9 mouse cellular contexts compared by ENCODE assay signal in the genomic region with DNA sequence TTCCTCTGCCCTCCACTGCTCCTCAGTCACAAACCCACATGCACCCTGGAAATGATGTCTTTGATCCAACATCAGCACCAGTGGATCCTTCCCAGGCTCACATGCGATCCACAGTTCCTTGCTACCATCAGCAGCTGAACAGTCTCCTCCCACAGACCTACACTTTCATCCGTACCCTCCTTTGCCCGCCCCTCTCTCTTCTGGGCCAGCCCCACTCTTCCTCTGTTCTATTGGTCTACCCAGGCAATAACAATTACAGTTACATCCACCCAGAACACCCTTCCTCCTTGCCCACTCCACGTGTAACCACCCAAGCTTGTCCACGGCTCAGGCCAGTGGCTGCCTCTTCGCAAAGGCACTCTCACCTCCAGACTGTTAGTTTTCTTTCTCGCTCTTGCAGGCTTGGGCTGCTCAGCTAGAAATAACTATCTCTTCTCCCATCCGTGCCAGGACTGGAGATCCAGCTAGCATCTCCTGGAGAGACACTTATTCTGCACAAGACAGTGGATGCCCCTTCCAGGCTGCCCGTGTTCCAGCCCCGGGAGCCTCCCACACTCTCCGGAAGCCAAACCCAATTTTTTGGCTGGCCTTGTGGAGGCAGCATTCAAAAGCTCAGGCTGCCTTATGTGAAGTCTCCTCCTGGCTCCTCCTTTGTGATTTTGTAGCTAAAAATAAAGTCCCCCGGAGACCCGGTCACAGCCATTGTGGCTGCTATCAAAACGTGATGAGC.
DNase-seq lines count a peak whose midpoint lies in the region; ATAC-seq and TF ChIP-seq lines count a peak whose summit lies in the region.
"Had no signal": no experiment of that assay in that cellular context is flagged by ENCODE, and none has a peak within 500 bp of the region (broad histone marks: within the 10 kb centered on the region; RNA-seq: fewer than 3 reads in every experiment).

No protein-coding gene starts in this region.

- peak; percentile 5 to 37 for DNase-seq in layer of hippocampus, adult 2 months (ENCODE audit: low spot score in 2 of 2)
- DNase-seq in layer of hippocampus, adult 9-10 months (ENCODE audit: low spot score): no peak
- DNase-seq in midbrain, postnatal 0 days (ENCODE audit: low spot score): no peak
- no peak for DNase-seq in adrenal gland, postnatal 14 days
- DNase-seq in gastrocnemius, adult 8-10 months (ENCODE audit: low spot score in 2 of 2): no peak
- DNase-seq: liver, embryonic 13.5 days had no signal

- H3K4me2 ChIP-seq in forebrain, embryonic 16.5 days (ENCODE audit: low read length): no peak overlapping the region
- H3K4me2 ChIP-seq in heart, embryonic 16.5 days (ENCODE audit: low read depth, low read length): 0 out of 2 replicates have a peak overlapping the region, but pooled peaks have one; percentile 34
- H3K4me2 ChIP-seq in midbrain, postnatal 0 days (ENCODE audit: low read depth, low read length, poor library complexity, severe bottlenecking): no peak overlapping the region
- H3K4me2 ChIP-seq in kidney, embryonic 15.5 days: no peak overlapping the region
- H3K4me2 ChIP-seq: liver, embryonic 13.5 days had no signal

- peak overlapping the region; percentile 44; the same call in 1 of the 2 replicates for H3K27ac ChIP-seq in layer of hippocampus, adult 2 months
- peak overlapping the region; percentile 41 for H3K27ac ChIP-seq in forebrain, embryonic 16.5 days (ENCODE audit: low read length)
- no peak overlapping the region for H3K27ac ChIP-seq in heart, embryonic 16.5 days (ENCODE audit: low read length)
- peak overlapping the region; percentile 38; the same call in 1 of the 2 replicates for H3K27ac ChIP-seq in midbrain, postnatal 0 days (ENCODE audit: low read depth, low read length)
- H3K27ac ChIP-seq in kidney, embryonic 15.5 days: no peak overlapping the region
- H3K27ac ChIP-seq: liver, embryonic 13.5 days had no signal

- no peaks in the 10 kb centered on the region for H3K27me3 ChIP-seq in forebrain, embryonic 16.5 days (replicated peaks; ENCODE audit: control insufficient read depth, insufficient read depth, low read length)
- H3K27me3 ChIP-seq in heart, embryonic 16.5 days (ENCODE audit: control insufficient read depth, insufficient read depth, low read length): no peaks in the 10 kb centered on the region
- H3K27me3 ChIP-seq in midbrain, postnatal 0 days (ENCODE audit: insufficient read depth, low read length): no peaks in the 10 kb centered on the region
- peaks cover 36% of the 10 kb centered on the region for H3K27me3 ChIP-seq in kidney, embryonic 15.5 days
- H3K27me3 ChIP-seq: liver, embryonic 13.5 days had no signal

- no peaks in the 10 kb centered on the region for H3K9me3 ChIP-seq in forebrain, embryonic 16.5 days (ENCODE audit: control insufficient read depth, low read length)
- H3K9me3 ChIP-seq in heart, embryonic 16.5 days (replicated peaks; ENCODE audit: control insufficient read depth, low read length): no peaks in the 10 kb centered on the region
- no peaks in the 10 kb centered on the region for H3K9me3 ChIP-seq in midbrain, postnatal 0 days (ENCODE audit: low read length)
- no peaks in the 10 kb centered on the region for H3K9me3 ChIP-seq in kidney, embryonic 15.5 days (replicated peaks)
- H3K9me3 ChIP-seq: liver, embryonic 13.5 days had no signal

- no peaks in the 10 kb centered on the region for H3K36me3 ChIP-seq in forebrain, embryonic 16.5 days (ENCODE audit: control insufficient read depth, insufficient read depth)
- H3K36me3 ChIP-seq in heart, embryonic 16.5 days (ENCODE audit: control insufficient read depth, insufficient read depth): no peaks in the 10 kb centered on the region
- no peaks in the 10 kb centered on the region for H3K36me3 ChIP-seq in midbrain, postnatal 0 days (ENCODE audit: insufficient read depth, low read length)
- H3K36me3 ChIP-seq in kidney, embryonic 15.5 days: no peaks in the 10 kb centered on the region
- H3K36me3 ChIP-seq: liver, embryonic 13.5 days had no signal

- no peak overlapping the region; the same call in 1 of the 2 replicates for H3K4me3 ChIP-seq in layer of hippocampus, adult 2 months
- no peak overlapping the region for H3K4me3 ChIP-seq in forebrain, embryonic 16.5 days (replicated peaks; ENCODE audit: low read length)
- H3K4me3 ChIP-seq in heart, embryonic 16.5 days (ENCODE audit: low read length): no peak overlapping the region
- H3K4me3 ChIP-seq in midbrain, postnatal 0 days (ENCODE audit: low read depth, low read length): no peak overlapping the region
- no peak overlapping the region for H3K4me3 ChIP-seq in kidney, embryonic 15.5 days (replicated peaks)
- H3K4me3 ChIP-seq: liver, embryonic 13.5 days had no signal

- peaks cover 12% of the 10 kb centered on the region; the same call in 1 of the 2 replicates for H3K4me1 ChIP-seq in forebrain, embryonic 16.5 days (replicated peaks; ENCODE audit: control insufficient read depth, insufficient read depth, low read length)
- H3K4me1 ChIP-seq in heart, embryonic 16.5 days (ENCODE audit: control insufficient read depth, insufficient read depth, low read length): 0 out of 2 replicates have a peak, but pooled peaks cover 4% of the 10 kb centered on the region
- 0 out of 2 replicates have a peak, but pooled peaks cover 3% of the 10 kb centered on the region for H3K4me1 ChIP-seq in midbrain, postnatal 0 days (ENCODE audit: insufficient read depth, low read length)
- no peaks in the 10 kb centered on the region for H3K4me1 ChIP-seq in kidney, embryonic 15.5 days
- H3K4me1 ChIP-seq: liver, embryonic 13.5 days had no signal

- TF ChIP-seq CTCF in layer of hippocampus, adult 2 months (conservative IDR thresholded peaks at IDR 0.05): no peak
- TF ChIP-seq CTCF in midbrain, postnatal 0 days (IDR thresholded peaks at IDR 0.05): no peak

- no peak overlapping the region for H3K9ac ChIP-seq in forebrain, embryonic 16.5 days (replicated peaks; ENCODE audit: low read depth, low read length)
- H3K9ac ChIP-seq in heart, embryonic 16.5 days (ENCODE audit: low read length): no peak overlapping the region
- no peak overlapping the region for H3K9ac ChIP-seq in midbrain, postnatal 0 days (replicated peaks; ENCODE audit: low read length, poor library complexity, severe bottlenecking)
- H3K9ac ChIP-seq in kidney, embryonic 15.5 days: no peak overlapping the region
- H3K9ac ChIP-seq: liver, embryonic 13.5 days had no signal

- WGBS in forebrain, embryonic 16.5 days: 45% methylated on average over 14 of the region's 14 CpGs
- 49% methylated on average over 14 of the region's 14 CpGs for WGBS in heart, embryonic 16.5 days
- WGBS in midbrain, postnatal 0 days: 62% methylated on average over 14 of the region's 14 CpGs
- WGBS in kidney, embryonic 15.5 days: 63% methylated on average over 14 of the region's 14 CpGs

- ATAC-seq in forebrain, embryonic 16.5 days: peak; percentile 79
- no peak for ATAC-seq in heart, embryonic 16.5 days (replicated peaks; ENCODE audit: extremely low read depth, insufficient read depth, low FRiP score)
- no peak for ATAC-seq in midbrain, postnatal 0 days (ENCODE audit: low FRiP score)
- no peak for ATAC-seq in kidney, embryonic 15.5 days (replicated peaks; ENCODE audit: low FRiP score)

Comparison
In these comparisons a context has a peak if more than half of its experiments do, and no peak if none do; other contexts are left out.
1. DNase-seq: peak in layer of hippocampus, adult 2 months (2 of 2); none in layer of hippocampus, adult 9-10 months (single experiment), midbrain, postnatal 0 days (single experiment), adrenal gland, postnatal 14 days (single experiment) and gastrocnemius, adult 8-10 months (0 of 2).
2. H3K27ac ChIP-seq: peak in layer of hippocampus, adult 2 months (single experiment), forebrain, embryonic 16.5 days (single experiment) and midbrain, postnatal 0 days (single experiment); none in heart, embryonic 16.5 days (single experiment) and kidney, embryonic 15.5 days (single experiment).